Mouse (Mus musculus) kidney, embryonic 14.5 days (tissue): ENCODE results near the gene Tmem8b. TPM values are rescaled to one million over a fixed set of nuclear protein-coding genes. Genes with fewer than 3 reads are reported as not detected.

Experiments used
- ATAC-seq: fragments of 200-750 bp; cut with Nextera tagmentation; 2 replicates; pipeline ENCODE4 v1.8.0; 2017; ENCODE audit warnings: moderate number of reproducible peaks, mild to moderate bottlenecking, moderate TSS enrichment, moderate library complexity; ENCODE audit not compliant: low FRiP score, low TSS enrichment
- H3K27ac ChIP-seq: fragments of 300-500 bp; sonication (generic); 2 replicates; pipeline ENCODE4 v1.5.1; 2014; ENCODE audit warnings: low read depth, mild to moderate bottlenecking, low read length, moderate library complexity, mixed read lengths
- H3K27me3 ChIP-seq: fragments of 300-500 bp; sonication (generic); 2 replicates; pipeline ENCODE4 v1.6.1; 2014; ENCODE audit warnings: mild to moderate bottlenecking, low read length; ENCODE audit not compliant: control insufficient read depth, insufficient read depth
- H3K36me3 ChIP-seq: fragments of 300-500 bp; sonication (generic); 2 replicates; pipeline ENCODE4 v1.6.1; 2014; ENCODE audit warnings: low read length, mixed read lengths; ENCODE audit not compliant: control insufficient read depth, insufficient read depth
- H3K4me1 ChIP-seq: fragments of 300-500 bp; sonication (generic); 2 replicates; pipeline ENCODE4 v1.6.1; 2014; ENCODE audit warnings: low read length, mixed read lengths; ENCODE audit not compliant: control insufficient read depth, insufficient read depth
- H3K4me2 ChIP-seq: fragments of 300-500 bp; sonication (generic); replicated peaks from 2 replicates; pipeline ENCODE4 v1.6.1; 2014; ENCODE audit warnings: low read depth, mild to moderate bottlenecking, low read length
- H3K4me3 ChIP-seq: fragments of 300-500 bp; sonication (generic); 2 replicates; pipeline ENCODE4 v1.5.1; 2014; ENCODE audit warnings: mild to moderate bottlenecking, low read length
- H3K9ac ChIP-seq: fragments of 300-500 bp; sonication (generic); 2 replicates; pipeline ENCODE4 v1.6.1; 2014; ENCODE audit warnings: low read depth, mild to moderate bottlenecking, low read length, moderate library complexity
- H3K9me3 ChIP-seq: fragments of 300-500 bp; sonication (generic); 2 replicates; pipeline ENCODE4 v1.6.1; 2016; ENCODE audit warnings: low read length; ENCODE audit not compliant: control insufficient read depth
- WGBS: fragments of 180-500 bp; shearing (Covaris S2); extraction: QIAGEN DNeasy Blood & Tissue Kit; methylation state at CpG from one replicate; pipeline ENCODE4 v1.1.7; 2014; 5-methylcytosine and 5-hydroxymethylcytosine counted together
- polyA plus RNA-seq: library from polyadenylated mRNA; unstranded; fragments of >200 nt; fragmentation: Nextera tagmentation; extraction: Ambion mirVana; gene quantifications from 2 replicates; pipeline ENCODE4 v1.2.1, GENCODE M21; 2014

Tmem8b gene
- 2.6 and 3.2 TPM in 2 replicates for polyA plus RNA-seq

GRCm38 (mm10) chr4:43668782-43669427 lies at the start of gene Tmem8b, which contains the start of gene Fam221b:
Gene Tmem8b, plus strand, starts transcription at chr4:43668971.
Gene Fam221b, minus strand, starts transcription at chr4:43669145.
- Histone ChIP-seq H3K9ac (peak within 1 kb of the TSS; percentile 83), H3K36me3 (no peaks in the 10 kb centered on the region)
- peak; percentile 93 for ATAC-seq

GRCm38 (mm10) chr4:43620146-43620778 lies 48.5 kb upstream of the Tmem8b start:
- H3K27ac ChIP-seq: no peak overlapping the region
- no peaks in the 10 kb centered on the region for H3K27me3 ChIP-seq
- no peaks in the 10 kb centered on the region for H3K4me1 ChIP-seq
- WGBS: 84% methylated on average over 4 of the region's 4 CpGs
- H3K9me3 ChIP-seq: peaks cover 5% of the 10 kb centered on the region; the same call in 1 of the 2 replicates
- no peak overlapping the region for H3K4me2 ChIP-seq
- ATAC-seq: no peak
- no peak overlapping the region for H3K9ac ChIP-seq
- H3K4me3 ChIP-seq: no peak overlapping the region
- H3K36me3 ChIP-seq: no peaks in the 10 kb centered on the region

More at GRCm38 (mm10) chr4:43668782-43669427, at the start of gene Tmem8b, which contains the start of gene Fam221b:
- no peaks in the 10 kb centered on the region for H3K9me3 ChIP-seq
- 2% methylated on average over 35 of the region's 41 CpGs for WGBS
- peak within 1 kb of the TSS; percentile 84 for H3K4me3 ChIP-seq
- no peak within 1 kb of the TSS for H3K27ac ChIP-seq
- H3K27me3 ChIP-seq: peaks cover 15% of the 10 kb centered on the region; the same call in 1 of the 2 replicates
- peaks cover 6% of the 10 kb centered on the region for H3K4me1 ChIP-seq
- peak within 1 kb of the TSS; percentile 74 for H3K4me2 ChIP-seq

GRCm38 (mm10) chr4:43629106-43629817 lies 39.5 kb upstream of the Tmem8b start:
- Histone ChIP-seq H3K4me3 (no peak overlapping the region), H3K4me2 (no peak overlapping the region), H3K9me3 (peaks cover 13% of the 10 kb centered on the region; the same call in 1 of the 2 replicates), H3K36me3 (no peaks in the 10 kb centered on the region), H3K27ac (no peak overlapping the region), H3K9ac (no peak overlapping the region), H3K4me1 (peaks cover 15% of the 10 kb centered on the region), H3K27me3 (no peaks in the 10 kb centered on the region)
- WGBS: 49% methylated on average over 20 of the region's 20 CpGs
- ATAC-seq: no peak

GRCm38 (mm10) chr4:43630030-43630581 lies 38.7 kb upstream of the Tmem8b start:
- no peaks in the 10 kb centered on the region for H3K36me3 ChIP-seq
- H3K27me3 ChIP-seq: no peaks in the 10 kb centered on the region
- peak; percentile 60 for ATAC-seq
- H3K9me3 ChIP-seq: peaks cover 10% of the 10 kb centered on the region; the same call in 1 of the 2 replicates
- no peak overlapping the region for H3K4me2 ChIP-seq
- 0 out of 2 replicates have a peak overlapping the region, but pooled peaks have one; percentile 13 for H3K9ac ChIP-seq
- peaks cover 15% of the 10 kb centered on the region for H3K4me1 ChIP-seq
- H3K27ac ChIP-seq: no peak overlapping the region
- H3K4me3 ChIP-seq: no peak overlapping the region
- 8% methylated on average over 5 of the region's 5 CpGs for WGBS

GRCm38 (mm10) chr4:43630671-43631045 lies 38.1 kb upstream of the Tmem8b start:
- peak overlapping the region; percentile 83; the same call in 1 of the 2 replicates for H3K9ac ChIP-seq
- peak; percentile 10; the same call in 1 of the 2 replicates for ATAC-seq

GRCm38 (mm10) chr4:43631046-43631955 lies 37.5 kb upstream of the Tmem8b start, which contains the start of gene Npr2:
Gene Npr2, plus strand, starts transcription at chr4:43631935.
- Histone ChIP-seq H3K4me3 (peak within 1 kb of the TSS; percentile 58), H3K27me3 (no peaks in the 10 kb centered on the region), H3K4me1 (peaks cover 15% of the 10 kb centered on the region), H3K9ac (peak within 1 kb of the TSS; percentile 83), H3K9me3 (peaks cover 1% of the 10 kb centered on the region; the same call in 1 of the 2 replicates), H3K36me3 (no peaks in the 10 kb centered on the region), H3K27ac (peak within 1 kb of the TSS; percentile 77; the same call in 1 of the 2 replicates), H3K4me2 (peak within 1 kb of the TSS; percentile 90)
- WGBS: 2% methylated on average over 45 of the region's 70 CpGs
- ATAC-seq: peak; percentile 70

More at GRCm38 (mm10) chr4:43630671-43631045, 38.1 kb upstream of the Tmem8b start:
- Histone ChIP-seq H3K4me1 (peaks cover 15% of the 10 kb centered on the region), H3K27me3 (no peaks in the 10 kb centered on the region), H3K9me3 (peaks cover 4% of the 10 kb centered on the region; the same call in 1 of the 2 replicates), H3K4me2 (peak overlapping the region; percentile 90), H3K36me3 (no peaks in the 10 kb centered on the region), H3K27ac (peak overlapping the region; percentile 17; the same call in 1 of the 2 replicates), H3K4me3 (peak overlapping the region; percentile 58; the same call in 1 of the 2 replicates)
- 23% methylated on average over 5 of the region's 5 CpGs for WGBS

GRCm38 (mm10) chr4:43631956-43632920 lies 36.5 kb upstream of the Tmem8b start:
- Histone ChIP-seq H3K4me2 (peak overlapping the region; percentile 90), H3K27ac (no peak overlapping the region; the same call in 1 of the 2 replicates)
- peak; percentile 33 for ATAC-seq

More at GRCm38 (mm10) chr4:43631956-43632920, 36.5 kb upstream of the Tmem8b start:
- no peaks in the 10 kb centered on the region for H3K36me3 ChIP-seq
- H3K9ac ChIP-seq: peak overlapping the region; percentile 83
- no peaks in the 10 kb centered on the region for H3K27me3 ChIP-seq
- 41% methylated on average over 41 of the region's 42 CpGs for WGBS
- H3K9me3 ChIP-seq: no peaks in the 10 kb centered on the region
- H3K4me3 ChIP-seq: peak overlapping the region; percentile 58
- H3K4me1 ChIP-seq: peaks cover 15% of the 10 kb centered on the region
